Mouse (Mus musculus): ENCODE measurements around the gene Myh15. TPM values are rescaled to one million over a fixed set of nuclear protein-coding genes. Genes with fewer than 3 reads are reported as not detected.

Myh15 gene
- not detected in 2 replicates for polyA plus RNA-seq (2012; rRNA removed)

DNA sequence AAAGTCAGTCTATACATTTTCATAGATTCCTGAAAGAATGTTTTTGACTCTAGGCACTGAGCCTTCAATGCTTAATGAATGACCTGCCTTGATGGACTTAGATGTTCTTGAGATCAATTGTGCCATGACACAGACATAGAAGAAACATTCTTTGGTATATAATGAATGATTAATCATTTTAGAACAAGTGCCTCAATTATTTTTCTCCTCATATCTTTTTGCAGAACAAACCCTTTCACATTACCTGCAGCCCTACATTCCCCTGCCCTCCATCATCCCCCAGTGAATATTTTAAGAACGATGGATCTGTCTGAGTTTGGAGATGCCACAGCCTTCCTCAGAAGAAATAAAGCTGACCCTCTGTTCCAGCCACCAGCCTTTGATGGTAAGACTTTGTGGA is at the start of gene Myh15:
Gene Myh15 (plus strand): TSS at position 301 of the 400 bp plus-strand sequence.

Other genes starting within 250 kb of the Myh15 start
- not detected in 2 replicates for gene Retnlb, start 240.6 kb upstream of the Myh15 start, polyA plus RNA-seq (2012; rRNA removed)
- not detected in 2 replicates for gene Retnla, start 214.9 kb upstream of the Myh15 start, polyA plus RNA-seq (2012; rRNA removed)
- gene Retnlg, start 184.9 kb upstream of the Myh15 start, polyA plus RNA-seq (2012; rRNA removed): 3.1 and 3.5 TPM in 2 replicates
- gene Dzip3, start 63.3 kb upstream of the Myh15 start, polyA plus RNA-seq (2012; rRNA removed): 6.2 and 7.2 TPM in 2 replicates
- 22.8 and 26.9 TPM in 2 replicates for gene Cip2a, start 63.3 kb upstream of the Myh15 start, polyA plus RNA-seq (2012; rRNA removed)